Mouse (Mus musculus): Measurements from ENCODE around the gene Adcy1. TPM values are rescaled to one million over a fixed set of nuclear protein-coding genes. Genes with fewer than 3 reads are reported as not detected.
A peak's percentile ranks its signal among the peaks of the same experiment; 100 is the strongest.

The Adcy1 gene
- total and polyA plus RNA-seq, 3 experiments: 0.03 to 0.38 TPM; not detected in 1

GRCm38 (mm10) chr11:7140449-7140848 lies 77.2 kb downstream of the Adcy1 start:
- in situ Hi-C loops (cut with MboI; ENCODE audit: low pct_ligation_motif_present, low pct_unique_long_range_greater_than_20kb, low sequenced_read_pairs): no loop called here
- DNase-seq (ENCODE audit: extremely low read depth): peak; percentile 24
- no peaks in the 10 kb centered on the region for H3K36me3 ChIP-seq (replicated peaks in 1 of 2; ENCODE audit: control insufficient read depth in 1 of 2, insufficient read depth in 1 of 2, low read length in 1 of 2)
- H3K4me3 ChIP-seq (replicated peaks in 1 of 3; ENCODE audit: low read depth in 2 of 3, low read length in 2 of 3, poor library complexity in 1 of 3): no peak overlapping the region
- H3K4me1 ChIP-seq (ENCODE audit: control insufficient read depth in 1 of 2, insufficient read depth in 2 of 2): no peaks in the 10 kb centered on the region
- peaks cover 73% of the 10 kb centered on the region for H3K27me3 ChIP-seq (replicated peaks)
- H3K9me3 ChIP-seq (replicated peaks; ENCODE audit: low read length): no peaks in the 10 kb centered on the region
- H3K27ac ChIP-seq (ENCODE audit: insufficient read depth, low read depth): no peak overlapping the region
- dilution Hi-C loops (cut with MboI; ENCODE audit: extremely low pct_ligation_motif_present, extremely low pct_unique_long_range_greater_than_20kb, low sequenced_read_pairs): no loop called here
- no peak overlapping the region for H3K4me2 ChIP-seq (ENCODE audit: insufficient read depth, low read depth, poor library complexity, severe bottlenecking)
- H3K9ac ChIP-seq (ENCODE audit: insufficient read depth, low read depth): no peak overlapping the region
- no peak for TF ChIP-seq NRF1 (IDR thresholded peaks at IDR 0.05; ENCODE audit: low read depth, low read length)
- TF ChIP-seq RAD21 (IDR thresholded peaks at IDR 0.05; ENCODE audit: low read depth, low read length): peak; percentile 70
- TF ChIP-seq SMC3 (IDR thresholded peaks at IDR 0.05; ENCODE audit: low read depth, low read length): peak; percentile 67
- peak; percentile 29 to 76; a peak in 3 of 4 replicates for TF ChIP-seq CTCF (conservative IDR thresholded peaks at IDR 0.05 in 1 of 2, IDR thresholded peaks at IDR 0.05 in 1 of 2; ENCODE audit: low read depth in 2 of 2, low read length in 2 of 2)
- no peaks in the 10 kb centered on the region for H3K79me2 ChIP-seq (replicated peaks; ENCODE audit: control insufficient read depth, extremely low read depth, insufficient read depth, poor library complexity, severe bottlenecking)

- dilution Hi-C loops (cut with MboI; ENCODE audit: extremely low pct_ligation_motif_present, extremely low pct_unique_long_range_greater_than_20kb, low sequenced_read_pairs): no loop called here
- no peak for DNase-seq (ENCODE audit: extremely low read depth)
These were observed 79.4 kb downstream of the Adcy1 start for GRCm38 (mm10) chr11:7142725-7143124.

GRCm38 (mm10) chr11:7144369-7144768 lies 81.1 kb downstream of the Adcy1 start:
- H3K79me2 ChIP-seq (replicated peaks; ENCODE audit: control insufficient read depth, extremely low read depth, insufficient read depth, poor library complexity, severe bottlenecking): no peaks in the 10 kb centered on the region
- DNase-seq (ENCODE audit: extremely low read depth): peak; percentile 13
- peak; percentile 28 for TF ChIP-seq SMC3 (IDR thresholded peaks at IDR 0.05; ENCODE audit: low read depth, low read length)
- TF ChIP-seq CTCF (conservative IDR thresholded peaks at IDR 0.05 in 1 of 2, IDR thresholded peaks at IDR 0.05 in 1 of 2; ENCODE audit: low read depth in 2 of 2, low read length in 2 of 2): peak; percentile 48 to 60; a peak in 3 of 4 replicates
- no peak for TF ChIP-seq MXI1 (IDR thresholded peaks at IDR 0.05; ENCODE audit: low read depth, low read length)
- peak; percentile 14 for TF ChIP-seq RAD21 (IDR thresholded peaks at IDR 0.05; ENCODE audit: low read depth, low read length)
- no peak for TF ChIP-seq HCFC1 (IDR thresholded peaks at IDR 0.05; ENCODE audit: low read depth, low read length)
- no peak overlapping the region for H3K9ac ChIP-seq (ENCODE audit: insufficient read depth, low read depth)
- H3K27ac ChIP-seq (ENCODE audit: insufficient read depth, low read depth): no peak overlapping the region
- H3K27me3 ChIP-seq (replicated peaks): peaks cover 69% of the 10 kb centered on the region
- in situ Hi-C loops (cut with MboI; ENCODE audit: low pct_ligation_motif_present, low pct_unique_long_range_greater_than_20kb, low sequenced_read_pairs): no loop called here
- H3K4me1 ChIP-seq (ENCODE audit: control insufficient read depth in 1 of 2, insufficient read depth in 2 of 2): no peaks in the 10 kb centered on the region
- H3K4me2 ChIP-seq (ENCODE audit: insufficient read depth, low read depth, poor library complexity, severe bottlenecking): no peak overlapping the region
- no peaks in the 10 kb centered on the region for H3K9me3 ChIP-seq (replicated peaks; ENCODE audit: low read length)
- H3K36me3 ChIP-seq (replicated peaks in 1 of 2; ENCODE audit: control insufficient read depth in 1 of 2, insufficient read depth in 1 of 2, low read length in 1 of 2): no peaks in the 10 kb centered on the region
- H3K4me3 ChIP-seq (replicated peaks in 1 of 3; ENCODE audit: low read depth in 2 of 3, low read length in 2 of 3, poor library complexity in 1 of 3): no peak overlapping the region
- dilution Hi-C loops (cut with MboI; ENCODE audit: extremely low pct_ligation_motif_present, extremely low pct_unique_long_range_greater_than_20kb, low sequenced_read_pairs): no loop called here

More at GRCm38 (mm10) chr11:7142725-7143124, 79.4 kb downstream of the Adcy1 start:
- H3K9ac ChIP-seq (ENCODE audit: insufficient read depth, low read depth): no peak overlapping the region
- in situ Hi-C loops (cut with MboI; ENCODE audit: low pct_ligation_motif_present, low pct_unique_long_range_greater_than_20kb, low sequenced_read_pairs): no loop called here
- no peak overlapping the region for H3K27ac ChIP-seq (ENCODE audit: insufficient read depth, low read depth)
- H3K4me1 ChIP-seq (ENCODE audit: control insufficient read depth in 1 of 2, insufficient read depth in 2 of 2): no peaks in the 10 kb centered on the region
- H3K4me3 ChIP-seq (replicated peaks in 1 of 3; ENCODE audit: low read depth in 2 of 3, low read length in 2 of 3, poor library complexity in 1 of 3): no peak overlapping the region
- no peak overlapping the region for H3K4me2 ChIP-seq (ENCODE audit: insufficient read depth, low read depth, poor library complexity, severe bottlenecking)
- H3K36me3 ChIP-seq (replicated peaks in 1 of 2; ENCODE audit: control insufficient read depth in 1 of 2, insufficient read depth in 1 of 2, low read length in 1 of 2): no peaks in the 10 kb centered on the region
- TF ChIP-seq SIN3A (IDR thresholded peaks at IDR 0.05; ENCODE audit: low read length) (no peak), MEF2A (IDR thresholded peaks at IDR 0.05; ENCODE audit: borderline replicate concordance, low read depth, low read length) (no peak), EP300 (IDR thresholded peaks at IDR 0.05; ENCODE audit: low read length) (no peak), ZKSCAN1 (IDR thresholded peaks at IDR 0.05; ENCODE audit: borderline replicate concordance, low read depth, low read length) (no peak), POLR2AphosphoS2 (IDR thresholded peaks at IDR 0.05; ENCODE audit: low read depth, low read length) (no peak), USF1 (IDR thresholded peaks at IDR 0.05; ENCODE audit: low read depth, low read length) (no peak), TCF12 (IDR thresholded peaks at IDR 0.05; ENCODE audit: low read depth, low read length) (no peak), CHD1 (IDR thresholded peaks at IDR 0.05; ENCODE audit: low read depth, low read length) (no peak), ZC3H11A (IDR thresholded peaks at IDR 0.05; ENCODE audit: low read depth, low read length) (no peak), PAX5 (IDR thresholded peaks at IDR 0.05; ENCODE audit: low read length) (no peak), JUND (conservative IDR thresholded peaks at IDR 0.05; ENCODE audit: low read depth, low read length) (no peak), USF2 (conservative IDR thresholded peaks at IDR 0.05; ENCODE audit: low read depth, low read length) (no peak), BHLHE40 (IDR thresholded peaks at IDR 0.05; ENCODE audit: low read depth, low read length) (no peak), SMC3 (IDR thresholded peaks at IDR 0.05; ENCODE audit: low read depth, low read length) (no peak), ZMIZ1 (IDR thresholded peaks at IDR 0.05; ENCODE audit: low read depth, low read length) (no peak), POLR2A (IDR thresholded peaks at IDR 0.05; ENCODE audit: low read depth, low read length) (no peak), ETS1 (conservative IDR thresholded peaks at IDR 0.05; ENCODE audit: low read depth, low read length) (no peak), MYC (IDR thresholded peaks at IDR 0.05; ENCODE audit: low read depth, low read length) (no peak), RCOR1 (conservative IDR thresholded peaks at IDR 0.05; ENCODE audit: low read depth, low read length) (no peak)
- no peaks in the 10 kb centered on the region for H3K79me2 ChIP-seq (replicated peaks; ENCODE audit: control insufficient read depth, extremely low read depth, insufficient read depth, poor library complexity, severe bottlenecking)
- peaks cover 72% of the 10 kb centered on the region for H3K27me3 ChIP-seq (replicated peaks)
- no peaks in the 10 kb centered on the region for H3K9me3 ChIP-seq (replicated peaks; ENCODE audit: low read length)
